21 mouse cellular contexts compared by ENCODE assay signal in genomic region chr16:4633661-4634060, GRCm38 (mm10). TPM values are rescaled to one million over a fixed set of nuclear protein-coding genes. Genes with fewer than 3 reads are reported as not detected.
DNase-seq lines count a peak whose midpoint lies in the region; TF ChIP-seq lines count a peak whose summit lies in the region.
"Had no signal": no experiment of that assay in that cellular context is flagged by ENCODE, and none has a peak within 500 bp of the region (broad histone marks: within the 10 kb centered on the region; RNA-seq: fewer than 3 reads in every experiment).

No protein-coding gene starts in this region.

- H3K4me1 ChIP-seq in embryonic facial prominence, embryonic 10.5 days = peaks cover 21% of the 10 kb centered on the region
- H3K4me1 ChIP-seq: embryonic facial prominence, embryonic 15.5 days; forebrain, embryonic 13.5 days had no signal

- no peaks in the 10 kb centered on the region for H3K9me3 ChIP-seq in embryonic facial prominence, embryonic 10.5 days
- H3K9me3 ChIP-seq: embryonic facial prominence, embryonic 13.5 days; embryonic facial prominence, embryonic 15.5 days; forebrain, embryonic 13.5 days; G1E had no signal

- intact Hi-C loops in gastrocnemius, adult 2 months (cut with DNase I) = loop anchor here (5.0 kb wide), 1 partner anchor 159 kb away; the partner anchor contains the start of gene Cdip1

- no peak for TF ChIP-seq CTCF in gastrocnemius, adult 2 months (IDR thresholded peaks at IDR 0.05)

- H3K27me3 ChIP-seq in embryonic facial prominence, embryonic 10.5 days (replicated peaks; ENCODE audit: low read depth, poor library complexity, severe bottlenecking) = no peaks in the 10 kb centered on the region
- H3K27me3 ChIP-seq: CH12.LX; embryonic facial prominence, embryonic 13.5 days; embryonic facial prominence, embryonic 15.5 days; forebrain, embryonic 13.5 days had no signal

- no peak overlapping the region for H3K4me3 ChIP-seq in embryonic facial prominence, embryonic 10.5 days
- no peak overlapping the region for H3K4me3 ChIP-seq in gastrocnemius, adult 2 months
- H3K4me3 ChIP-seq: embryonic facial prominence, embryonic 13.5 days; embryonic facial prominence, embryonic 15.5 days; erythroblast, embryonic 14.5 days; forebrain, embryonic 13.5 days had no signal

- peak; percentile 87 for DNase-seq in heart, adult 11 months
- no peak for DNase-seq in heart, postnatal 4 days
- DNase-seq in NIH3T3 (ENCODE audit: low read depth) = peak; percentile 41
- DNase-seq in embryonic facial prominence, embryonic 10.5 days (ENCODE audit: low spot score) = no peak
- DNase-seq in gastrocnemius, adult 2 months = no peak
- no peak for DNase-seq in layer of hippocampus, adult 9-10 months (ENCODE audit: low spot score)
- no peak for DNase-seq in cerebellum, postnatal 10 days
- DNase-seq: adrenal gland, adult 8-10 months; adrenal gland, postnatal 14 days; adrenal gland, postnatal 36 days; B cell, adult 2 months; cerebellum, adult 18-20 months; cerebellum, adult 8-10 months; cerebellum, adult 9-11 months; cerebellum, postnatal 25 days had no signal

- 91% methylated on average over 3 of the region's 3 CpGs for WGBS in embryonic facial prominence, embryonic 10.5 days

- H3K36me3 ChIP-seq in embryonic facial prominence, embryonic 10.5 days (replicated peaks) = peaks cover 17% of the 10 kb centered on the region

- H3K27ac ChIP-seq in embryonic facial prominence, embryonic 10.5 days (replicated peaks) = peak overlapping the region; percentile 49
- H3K27ac ChIP-seq in gastrocnemius, adult 2 months = no peak overlapping the region
- H3K27ac ChIP-seq: embryonic facial prominence, embryonic 13.5 days; embryonic facial prominence, embryonic 15.5 days; forebrain, embryonic 13.5 days had no signal

RNA-seq across cellular contexts. Expression of gene Vasn, which starts 6.1 kb away (rescaled TPM):
- 10 to 100 TPM; 17.7 to 18.2 TPM for total RNA-seq in heart, postnatal 4 days (2021)
- polyA plus RNA-seq in embryonic facial prominence, embryonic 10.5 days (2016; fragmentation: Nextera tagmentation; extraction: Ambion mirVana) = 14.4 and 16.2 TPM in 2 replicates
- total RNA-seq in gastrocnemius, adult 2 months (2021) = 1 to 10 TPM; 4.8 to 6.0 TPM

RNA-seq across cellular contexts. Expression of gene Dnaja3, which starts 6.1 kb away (rescaled TPM):
- total RNA-seq in heart, postnatal 4 days (2021) = 10 to 100 TPM; 82.7 to 84.7 TPM
- polyA plus RNA-seq in embryonic facial prominence, embryonic 10.5 days (2016; fragmentation: Nextera tagmentation; extraction: Ambion mirVana) = 66.6 and 66.7 TPM in 2 replicates
- 100 to 1,000 TPM in 1 of 2 experiments, 10 to 100 TPM in 1; 86.4 to 110 TPM for total RNA-seq in gastrocnemius, adult 2 months (2021)

RNA-seq across cellular contexts. Expression of gene Pam16, which starts 8.9 kb away (rescaled TPM):
- 10 to 100 TPM; 89.5 to 92.6 TPM for total RNA-seq in heart, postnatal 4 days (2021)
- polyA plus RNA-seq in embryonic facial prominence, embryonic 10.5 days (2016; fragmentation: Nextera tagmentation; extraction: Ambion mirVana) = 92.6 and 97.5 TPM in 2 replicates
- 100 to 1,000 TPM in 1 of 2 experiments, 10 to 100 TPM in 1; 97.4 to 112 TPM for total RNA-seq in gastrocnemius, adult 2 months (2021)

RNA-seq across cellular contexts. Expression of gene Glis2, which starts 39.1 kb away (rescaled TPM):
- 10 to 100 TPM; 35.3 to 43.8 TPM for total RNA-seq in heart, postnatal 4 days (2021)
- 22.2 and 22.3 TPM in 2 replicates for polyA plus RNA-seq in embryonic facial prominence, embryonic 10.5 days (2016; fragmentation: Nextera tagmentation; extraction: Ambion mirVana)
- 1 to 10 TPM; 5.2 to 6.9 TPM for total RNA-seq in gastrocnemius, adult 2 months (2021)

RNA-seq across cellular contexts. Expression of gene Coro7, which starts 45.9 kb away (rescaled TPM):
- 10 to 100 TPM; 24.1 to 26.5 TPM for total RNA-seq in heart, postnatal 4 days (2021)
- polyA plus RNA-seq in embryonic facial prominence, embryonic 10.5 days (2016; fragmentation: Nextera tagmentation; extraction: Ambion mirVana) = 23.3 and 23.9 TPM in 2 replicates
- total RNA-seq in gastrocnemius, adult 2 months (2021) = 10 to 100 TPM; 12.1 to 13.6 TPM

Comparison
In these comparisons a context has a peak if more than half of its experiments do, and no peak if none do; other contexts are left out.
1. DNase-seq: peak in heart, adult 11 months (single experiment) and NIH3T3 (single experiment); none in heart, postnatal 4 days (single experiment), embryonic facial prominence, embryonic 10.5 days (single experiment), gastrocnemius, adult 2 months (single experiment), layer of hippocampus, adult 9-10 months (single experiment) and cerebellum, postnatal 10 days (0 of 2).